Mouse (Mus musculus): ENCODE results near the gene Ccl1. TPM values are rescaled to one million over a fixed set of nuclear protein-coding genes. Genes with fewer than 3 reads are reported as not detected.

The Ccl1 gene
- polyA plus RNA-seq (2015; fragmentation: Nextera tagmentation; extraction: Ambion mirVana) = 0.28 TPM in 1 of 2 replicates, not detected in the other

DNA sequence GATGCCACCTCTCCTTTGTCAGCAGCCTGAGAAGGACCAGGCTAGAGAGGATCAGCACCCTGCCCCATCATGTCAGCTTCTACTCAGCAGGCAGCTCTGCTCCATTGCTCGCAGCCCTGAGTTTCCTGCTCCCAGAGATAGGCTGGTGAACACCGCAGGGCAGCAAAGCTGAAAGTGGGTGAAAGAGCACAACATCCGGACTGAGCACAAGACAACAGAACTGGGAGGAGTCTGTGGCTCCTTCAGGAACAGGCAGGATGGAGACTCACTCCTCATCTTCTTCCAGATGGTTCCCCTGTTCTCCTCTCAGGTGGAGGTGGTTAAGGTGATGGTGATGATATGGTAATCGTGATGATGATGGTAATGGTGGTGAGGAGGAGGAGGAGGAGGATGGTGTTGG lies at the start of gene Ccl1:
Gene Ccl1, minus strand, starts transcription at position 101 of the 400 bp plus-strand sequence.

Other genes starting within 250 kb of the Ccl1 start
- gene Ccl11, start 247.9 kb downstream of the Ccl1 start, polyA plus RNA-seq (2015; fragmentation: Nextera tagmentation; extraction: Ambion mirVana) = 5.2 and 9.9 TPM in 2 replicates
- gene Ccl12, start 203.8 kb downstream of the Ccl1 start, polyA plus RNA-seq (2015; fragmentation: Nextera tagmentation; extraction: Ambion mirVana) = 11.0 and 12.8 TPM in 2 replicates
- gene Ccl8, start 190.5 kb downstream of the Ccl1 start, polyA plus RNA-seq (2015; fragmentation: Nextera tagmentation; extraction: Ambion mirVana) = 0.85 and 2.6 TPM in 2 replicates
- 0.13 and 0.43 TPM in 2 replicates for gene Tmem132e, start 83.2 kb upstream of the Ccl1 start, polyA plus RNA-seq (2015; fragmentation: Nextera tagmentation; extraction: Ambion mirVana)

All from skeletal muscle tissue, postnatal 0 days (tissue).